Mouse (Mus musculus): ENCODE measurements around the gene Pgam2.

Pgam2 gene

GRCm38 (mm10) chr11:5766019-5766418, 37.5 kb downstream of the Pgam2 start:
- DNase-seq (ENCODE audit: low spot score in 2 of 2), result no peak

- no peak for DNase-seq (ENCODE audit: low spot score in 2 of 2)
Measured at GRCm38 (mm10) chr11:5762633-5762982, 40.9 kb downstream of the Pgam2 start.

- DNase-seq (ENCODE audit: low spot score in 2 of 2), result peak; percentile 76 to 86
Measured at GRCm38 (mm10) chr11:5761820-5762632, 41.5 kb downstream of the Pgam2 start, which contains the start of gene Urgcp. TSS of gene Urgcp (minus strand) at chr11:5762376.

DNA sequence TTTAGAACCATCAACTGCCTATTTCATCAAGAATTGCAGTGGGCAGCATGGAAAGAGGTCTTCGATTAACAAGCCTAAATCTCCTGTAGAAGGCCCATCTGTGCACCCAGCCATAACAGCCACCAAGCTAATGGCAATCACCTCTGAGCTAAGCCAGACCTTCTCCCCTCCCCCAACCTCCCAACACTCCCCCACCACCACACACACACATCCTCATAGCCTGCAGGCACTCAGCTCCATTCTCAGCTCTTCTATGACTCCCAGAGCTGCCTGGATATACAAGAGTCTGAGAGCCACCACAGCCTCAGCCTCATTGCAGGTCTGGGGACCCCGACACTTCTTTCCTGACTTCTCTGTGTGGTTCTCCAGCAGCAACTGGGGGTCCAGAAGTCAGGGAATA, 49.8 kb downstream of the Pgam2 start:
- DNase-seq (ENCODE audit: low spot score in 2 of 2), result no peak

All from frontal cortex, postnatal 25 days (tissue).